Mouse (Mus musculus): ENCODE data around the gene Gfod1.

DNA sequence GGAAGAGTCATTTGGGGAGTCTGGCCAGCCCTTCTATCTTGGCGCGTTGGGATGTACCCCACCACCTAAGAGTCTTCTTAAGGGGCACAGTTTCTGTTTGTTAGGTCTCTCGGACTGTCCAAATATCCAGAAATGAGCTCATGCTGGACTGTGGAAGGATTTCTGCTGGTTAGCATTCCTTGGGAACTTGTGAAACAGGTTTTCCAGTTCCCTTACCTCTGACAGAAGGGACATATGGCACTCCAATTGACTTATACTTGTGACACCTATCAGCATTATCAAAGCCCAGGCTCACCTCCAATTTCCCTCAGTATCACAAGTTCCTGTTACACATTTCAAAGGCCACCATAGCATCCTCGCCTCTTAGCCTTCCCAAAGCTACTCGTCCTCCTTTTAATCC lies 93.0 kb downstream of the Gfod1 start:
- no peak for TF ChIP-seq CTCF (conservative IDR thresholded peaks at IDR 0.05; ENCODE audit: low read length)
- no peak for TF ChIP-seq NANOG (IDR thresholded peaks at IDR 0.05; ENCODE audit: borderline replicate concordance, low read length)
